11 mouse cellular contexts compared by ENCODE assay signal in the genomic region with DNA sequence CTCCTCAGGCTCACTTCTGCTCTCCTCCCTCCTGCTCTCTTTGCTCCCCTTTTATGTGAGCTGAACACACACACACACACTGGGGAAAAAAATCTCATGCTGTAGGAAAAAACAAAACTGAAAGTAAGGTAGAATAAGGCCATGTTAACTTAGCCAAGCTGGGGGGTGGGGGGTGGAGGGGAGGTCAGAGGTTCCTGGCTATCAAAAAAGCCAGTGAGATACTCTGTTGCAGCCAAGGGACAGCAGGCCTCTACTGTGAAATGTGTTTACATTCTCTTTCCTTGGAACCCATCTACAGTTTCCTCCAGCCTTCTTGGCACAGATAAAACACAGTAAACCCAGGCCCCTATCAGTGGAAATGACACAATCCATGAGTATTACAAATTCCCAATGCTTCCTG. TPM values are rescaled to one million over a fixed set of nuclear protein-coding genes. Genes with fewer than 3 reads are reported as not detected.
A peak's percentile ranks its signal among the peaks of the same experiment; 100 is the strongest.
DNase-seq lines count a peak whose midpoint lies in the region; ATAC-seq and TF ChIP-seq lines count a peak whose summit lies in the region.
"Had no signal": no experiment of that assay in that cellular context is flagged by ENCODE, and none has a peak within 500 bp of the region (broad histone marks: within the 10 kb centered on the region; RNA-seq: fewer than 3 reads in every experiment).

No protein-coding gene starts in this region.

- no peaks in the 10 kb centered on the region for H3K27me3 ChIP-seq in liver, postnatal 0 days (ENCODE audit: insufficient read depth, low read length)
- H3K27me3 ChIP-seq: embryonic facial prominence, embryonic 13.5 days had no signal

- DNase-seq in adrenal gland, adult 2 months: peak; percentile 9
- DNase-seq in adrenal gland, postnatal 36 days: no peak
- DNase-seq in thymus, postnatal 0 days (ENCODE audit: low spot score): peak; percentile 10
- no peak for DNase-seq in thymus, postnatal 10 days (ENCODE audit: low spot score in 2 of 2)
- DNase-seq in liver, postnatal 0 days: peak; percentile 25
- peak; percentile 10 for DNase-seq in yolk sac, embryonic 10.5 days (ENCODE audit: low spot score)
- DNase-seq in urinary bladder, postnatal 10 days (ENCODE audit: low spot score): no peak
- no peak for DNase-seq in left cerebral cortex, adult 18-20 months (ENCODE audit: low spot score in 2 of 2)

- TF ChIP-seq EP300 in liver, postnatal 0 days (IDR thresholded peaks at IDR 0.05; ENCODE audit: low read depth): no peak; the same call in 1 of the 2 replicates

- peak overlapping the region; percentile 72 for H3K27ac ChIP-seq in liver, postnatal 0 days (ENCODE audit: low read depth)
- H3K27ac ChIP-seq: embryonic facial prominence, embryonic 13.5 days had no signal

- no peak for TF ChIP-seq CTCF in liver, postnatal 0 days (IDR thresholded peaks at IDR 0.05; ENCODE audit: low read depth)

- peak overlapping the region; percentile 38; the same call in 1 of the 2 replicates for H3K4me2 ChIP-seq in liver, postnatal 0 days (ENCODE audit: low read depth, low read length)
- H3K4me2 ChIP-seq: embryonic facial prominence, embryonic 13.5 days had no signal

- peak; percentile 80 for ATAC-seq in liver, postnatal 0 days
- ATAC-seq: hindbrain, embryonic 16.5 days had no signal

- no peaks in the 10 kb centered on the region for H3K9me3 ChIP-seq in liver, postnatal 0 days (ENCODE audit: low read length)
- H3K9me3 ChIP-seq: embryonic facial prominence, embryonic 13.5 days had no signal

- no peaks in the 10 kb centered on the region for H3K36me3 ChIP-seq in liver, postnatal 0 days (replicated peaks; ENCODE audit: insufficient read depth, low read length)
- H3K36me3 ChIP-seq: embryonic facial prominence, embryonic 13.5 days had no signal

- H3K9ac ChIP-seq in liver, postnatal 0 days (replicated peaks): no peak overlapping the region
- H3K9ac ChIP-seq: embryonic facial prominence, embryonic 13.5 days had no signal

- 0 out of 2 replicates have a peak, but pooled peaks cover 2% of the 10 kb centered on the region for H3K4me1 ChIP-seq in liver, postnatal 0 days (ENCODE audit: insufficient read depth)
- H3K4me1 ChIP-seq: embryonic facial prominence, embryonic 13.5 days had no signal

- no peak overlapping the region for H3K4me3 ChIP-seq in liver, postnatal 0 days (ENCODE audit: low read depth, low read length)
- H3K4me3 ChIP-seq: embryonic facial prominence, embryonic 13.5 days had no signal

RNA-seq across cellular contexts. Expression of a gene that starts 53.0 kb away (rescaled TPM):
- 10 to 100 TPM; 15.0 to 19.5 TPM for total RNA-seq in adrenal gland, adult 2 months (2021)
- 1.4 and 1.5 TPM in 2 replicates for polyA plus RNA-seq in adrenal gland, adult 2 months (2012; rRNA removed)
- total RNA-seq in adrenal gland, postnatal 36 days (2021): 10 to 100 TPM; 11.1 to 14.5 TPM
- 34.8 and 40.5 TPM in 2 replicates for polyA plus RNA-seq in thymus, postnatal 0 days (2015; fragmentation: Nextera tagmentation; extraction: Ambion mirVana)
- polyA plus RNA-seq in liver, postnatal 0 days (2015; fragmentation: Nextera tagmentation; extraction: Ambion mirVana): 10.7 and 10.8 TPM in 2 replicates
- 1 to 10 TPM; 1.6 to 2.0 TPM for total RNA-seq in left cerebral cortex, adult 18-20 months (2021)

RNA-seq across cellular contexts. Expression of a gene that starts 53.0 kb away (rescaled TPM):
- total RNA-seq in adrenal gland, adult 2 months (2021): under 1 TPM in 1 of 2 experiments, not detected in 1; 0.07 TPM
- 1.6 and 2.3 TPM in 2 replicates for polyA plus RNA-seq in adrenal gland, adult 2 months (2012; rRNA removed)
- not detected for total RNA-seq in adrenal gland, postnatal 36 days (2021)
- 0.56 TPM in 1 of 2 replicates, not detected in the other for polyA plus RNA-seq in thymus, postnatal 0 days (2015; fragmentation: Nextera tagmentation; extraction: Ambion mirVana)
- polyA plus RNA-seq in liver, postnatal 0 days (2015; fragmentation: Nextera tagmentation; extraction: Ambion mirVana): not detected in 2 replicates
- not detected for total RNA-seq in left cerebral cortex, adult 18-20 months (2021)
- total RNA-seq: layer of hippocampus, postnatal 10 days had no signal
- polyA plus RNA-seq: embryonic facial prominence, embryonic 13.5 days; hindbrain, embryonic 16.5 days had no signal

Comparison
In these comparisons a context has a peak if more than half of its experiments do, and no peak if none do; other contexts are left out.
1. DNase-seq: peak in adrenal gland, adult 2 months (single experiment), thymus, postnatal 0 days (single experiment), liver, postnatal 0 days (single experiment) and yolk sac, embryonic 10.5 days (single experiment); none in adrenal gland, postnatal 36 days (0 of 2), thymus, postnatal 10 days (0 of 2), urinary bladder, postnatal 10 days (single experiment) and left cerebral cortex, adult 18-20 months (0 of 2).
2. RNA of a gene that starts 53.0 kb away (total RNA-seq): 15.0 to 19.5 TPM in adrenal gland, adult 2 months and 11.1 to 14.5 TPM in adrenal gland, postnatal 36 days; 1.6 to 2.0 TPM in left cerebral cortex, adult 18-20 months; every median in the first group is over 4 times any median in the second.